Mouse (Mus musculus) layer of hippocampus, postnatal 10 days (tissue): ENCODE results near the gene Klhl42. TPM values are rescaled to one million over a fixed set of nuclear protein-coding genes. Genes with fewer than 3 reads are reported as not detected.
A peak's percentile ranks its signal among the peaks of the same experiment; 100 is the strongest.

ENCODE experiments used
- DNase-seq, 2 experiments: peaks; one replicate each; pipeline ENCODE4 v3.0.0; 2021; ENCODE audit warnings: low spot score in 2 of 2
- total RNA-seq, 2 experiments: library from RNA; stranded (reverse); gene quantifications; 2 replicates each; pipeline ENCODE4 v1.2.3; 2021

Gene Klhl42
- total RNA-seq, 2 experiments from 2014 or later: 23.5 to 25.7 TPM

DNA sequence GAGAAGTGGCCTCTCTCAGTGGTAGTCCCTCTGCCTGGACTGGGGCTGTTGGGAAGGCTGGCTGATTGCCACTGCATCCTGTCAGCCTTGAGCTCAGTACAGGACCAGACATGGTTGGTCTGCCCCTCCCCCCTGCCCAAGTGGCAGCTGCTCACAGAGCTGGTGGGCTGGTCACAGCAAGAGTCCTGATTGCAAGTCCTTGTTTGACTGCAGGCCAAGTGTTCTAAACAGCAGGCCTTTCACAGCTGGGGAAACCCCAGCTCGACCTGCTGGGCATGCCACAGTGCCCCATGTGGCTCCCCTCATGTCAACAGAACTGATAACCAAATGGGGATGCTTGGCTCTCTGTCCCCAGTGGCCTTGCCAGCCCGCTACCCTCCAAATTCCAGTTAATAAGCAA lies 54.1 kb downstream of the Klhl42 start:
- peak; percentile 68 to 75 for DNase-seq

DNA sequence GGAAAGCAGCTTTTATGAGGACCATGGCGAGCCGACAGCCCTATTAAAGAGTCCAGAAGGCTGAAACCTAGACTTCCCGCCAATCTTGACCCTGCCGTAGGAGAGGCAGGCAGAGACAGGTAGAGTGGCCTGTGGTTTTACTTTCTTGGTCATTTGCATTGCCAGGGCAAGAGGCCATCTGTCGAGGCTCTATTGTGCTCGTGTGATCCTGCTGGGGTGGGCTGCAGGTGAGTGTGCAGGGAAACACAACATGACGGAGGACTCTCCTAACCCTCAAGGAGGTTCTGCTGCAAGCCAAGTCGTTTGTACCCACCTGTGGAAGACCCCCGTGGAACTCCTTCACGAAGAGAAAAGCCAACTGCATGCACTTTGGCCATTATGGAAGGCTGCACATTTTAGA lies 54.6 kb downstream of the Klhl42 start:
- DNase-seq: no peak

DNA sequence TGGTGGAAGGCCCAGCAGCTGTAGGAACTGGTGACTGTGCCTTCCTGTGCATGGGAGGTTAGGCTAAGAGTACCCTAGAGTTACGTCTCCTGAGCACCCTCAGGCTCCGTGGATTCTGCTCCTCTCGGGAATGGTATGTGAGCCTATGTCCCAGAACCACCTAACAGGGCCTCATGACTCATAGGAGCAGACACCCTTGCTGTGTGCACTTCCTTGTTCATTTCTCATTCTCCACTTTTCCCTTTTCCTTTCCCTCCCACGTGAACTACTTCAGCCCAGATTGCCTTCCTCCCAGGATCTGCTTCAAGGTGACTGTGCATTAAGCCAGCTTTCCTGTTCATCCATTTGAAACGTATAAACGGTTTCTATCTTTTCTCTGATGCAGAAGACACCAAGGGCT lies 59.9 kb downstream of the Klhl42 start:
- DNase-seq: no peak

DNA sequence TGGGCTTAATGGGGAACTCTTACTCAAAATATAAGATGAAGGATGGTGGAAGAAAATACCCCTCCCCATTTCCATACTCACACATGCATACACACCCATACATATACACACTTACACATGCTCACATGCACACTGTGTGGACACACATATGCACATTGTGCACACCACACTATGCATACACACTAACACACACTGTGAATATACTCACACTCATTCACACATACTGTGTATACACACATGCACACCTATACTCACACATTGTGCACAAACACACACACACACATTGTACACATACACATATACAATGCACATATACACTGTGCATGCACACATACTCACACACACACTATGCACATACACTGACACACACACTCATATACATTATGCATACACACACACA lies 60.7 kb downstream of the Klhl42 start:
- DNase-seq: no peak

DNA sequence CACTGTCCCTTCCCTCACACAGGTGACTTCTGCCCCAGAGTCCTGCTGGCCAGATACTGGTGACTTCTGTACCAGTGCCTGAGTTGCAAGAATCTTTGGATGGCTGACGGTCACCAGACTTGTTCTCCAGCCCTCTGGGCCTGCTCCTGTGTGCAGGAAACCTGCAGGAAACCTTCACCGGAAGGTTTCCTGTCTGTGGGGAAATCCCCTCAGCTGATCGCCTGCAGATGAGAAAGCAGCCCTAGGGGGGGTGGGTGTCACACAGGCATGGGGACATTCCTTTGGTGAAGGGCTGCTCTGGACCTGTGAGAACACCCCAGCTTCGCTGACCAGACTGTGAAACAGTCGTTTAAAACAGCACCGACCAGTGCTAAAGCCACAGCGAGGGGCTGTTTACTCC lies 63.9 kb downstream of the Klhl42 start:
- DNase-seq: no peak

DNA sequence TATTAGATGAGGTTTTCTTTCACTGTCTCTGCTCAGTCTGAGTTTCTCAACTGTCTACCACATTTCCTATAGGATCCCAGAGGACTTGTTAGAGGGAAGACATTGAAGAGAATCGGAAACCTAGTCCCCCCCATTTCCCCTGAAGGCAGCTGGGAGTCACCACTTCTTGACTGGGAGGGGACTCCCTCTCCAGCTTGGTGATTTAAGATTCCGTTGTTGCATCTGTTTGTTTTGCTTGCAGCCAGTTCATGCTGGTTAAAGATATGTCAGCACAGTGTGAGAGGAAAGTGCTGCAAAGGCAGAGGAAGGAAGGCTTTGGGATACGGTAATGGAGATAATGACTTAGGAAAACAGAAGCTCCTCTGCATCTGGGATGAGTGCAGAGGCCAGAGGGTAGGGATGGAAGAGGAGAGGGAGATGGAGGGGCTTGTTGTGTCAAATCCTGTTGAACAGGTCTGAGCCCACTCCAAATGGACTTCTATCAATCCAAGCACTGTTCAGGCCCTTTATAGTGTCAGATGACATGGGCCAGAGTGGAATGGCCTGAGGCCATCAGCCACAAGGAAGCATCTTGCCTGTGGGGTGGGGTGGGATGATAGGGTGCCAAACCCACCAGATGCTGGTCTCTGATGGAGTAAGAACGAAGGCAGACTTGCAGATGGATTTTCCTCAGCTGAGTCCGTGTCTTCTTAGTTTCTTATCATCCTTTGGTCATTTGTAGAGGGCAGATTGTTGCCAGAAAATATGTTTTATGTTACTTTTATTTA lies 70.8 kb downstream of the Klhl42 start:
- no peak for DNase-seq

Other genes with a start within 250 kb of the Klhl42 start
- not detected for gene Smco2, start 241.3 kb upstream of the Klhl42 start, total RNA-seq
- 10 to 100 TPM; 56.5 to 64.7 TPM for gene Ppfibp1, start 202.9 kb upstream of the Klhl42 start, total RNA-seq
- not detected for gene 1700034J05Rik, start 137.0 kb upstream of the Klhl42 start, total RNA-seq
- gene Rep15, start 58.8 kb upstream of the Klhl42 start, total RNA-seq: 1 to 10 TPM; 2.5 to 2.8 TPM
- 10 to 100 TPM; 43.5 to 50.7 TPM for gene Mrps35, start 48.6 kb upstream of the Klhl42 start, total RNA-seq
- gene Mansc4, start 4.3 kb upstream of the Klhl42 start, total RNA-seq: under 1 TPM in 1 of 2 experiments, not detected in 1; 0.87 TPM
- gene Pthlh, start 172.8 kb downstream of the Klhl42 start, total RNA-seq: 1 to 10 TPM; 1.6 to 2.5 TPM